Mouse (Mus musculus) spleen, adult 2 months (tissue): ENCODE measurements around the gene Vegfb.

Source experiments
- CTCF ChIP-seq: fragments of 200-500 bp; IDR thresholded peaks from 2 replicates; pipeline ENCODE4 v1.5.1; 2011; ENCODE audit warnings: mild to moderate bottlenecking, inconsistent platforms; ENCODE audit not compliant: insufficient read depth, insufficient read length, insufficient replicate concordance; ENCODE audit errors: extremely low read depth
- POLR2A ChIP-seq: fragments of 200-500 bp; IDR thresholded peaks from 2 replicates; pipeline ENCODE4 v1.6.1; 2011; ENCODE audit warnings: low read depth, low read length, inconsistent platforms

- no peak for TF ChIP-seq CTCF
- no peak for TF ChIP-seq POLR2A
These were observed 18.8 kb downstream of the Vegfb start for GRCm38 (mm10) chr19:6968491-6969271.
